Mouse (Mus musculus) liver, embryonic 16.5 days (tissue): Measurements from ENCODE around the gene Nrg3. TPM values are rescaled to one million over a fixed set of nuclear protein-coding genes. Genes with fewer than 3 reads are reported as not detected.

Source experiments
- ATAC-seq: fragments of 200-750 bp; cut with Nextera tagmentation; 2 replicates; pipeline ENCODE4 v1.8.0; 2017; ENCODE audit warnings: low read depth, mild to moderate bottlenecking, moderate number of reproducible peaks, moderate library complexity
- H3K27ac ChIP-seq: fragments of 300-500 bp; sonication (generic); 2 replicates; pipeline ENCODE4 v1.5.1; 2014; ENCODE audit warnings: mild to moderate bottlenecking, low read length
- H3K27me3 ChIP-seq: fragments of 300-500 bp; sonication (generic); 2 replicates; pipeline ENCODE4 v1.6.1; 2014; ENCODE audit warnings: low read depth, low read length, mixed read lengths; ENCODE audit not compliant: control insufficient read depth, insufficient read depth
- H3K36me3 ChIP-seq: fragments of 300-500 bp; sonication (generic); 2 replicates; pipeline ENCODE4 v1.6.1; 2014; ENCODE audit warnings: mild to moderate bottlenecking; ENCODE audit not compliant: control insufficient read depth, insufficient read depth
- H3K4me1 ChIP-seq: fragments of 300-500 bp; sonication (generic); 2 replicates; pipeline ENCODE4 v1.6.1; 2014; ENCODE audit warnings: low read depth, low read length, mixed read lengths; ENCODE audit not compliant: control insufficient read depth
- H3K4me2 ChIP-seq: fragments of 300-500 bp; sonication (generic); 2 replicates; pipeline ENCODE4 v1.6.1; 2014; ENCODE audit warnings: low read depth, low read length, mixed read lengths
- H3K4me3 ChIP-seq: fragments of 300-500 bp; sonication (generic); 2 replicates; pipeline ENCODE4 v1.5.1; 2014; ENCODE audit warnings: low read depth, mild to moderate bottlenecking, low read length
- H3K9ac ChIP-seq: fragments of 300-500 bp; sonication (generic); 2 replicates; pipeline ENCODE4 v1.6.1; 2014; ENCODE audit warnings: low read depth, low read length
- H3K9me3 ChIP-seq: fragments of 300-500 bp; sonication (generic); replicated peaks from 2 replicates; pipeline ENCODE4 v1.6.1; 2016; ENCODE audit warnings: low read length; ENCODE audit not compliant: control insufficient read depth
- WGBS: fragments of 180-500 bp; shearing (Covaris S2); extraction: QIAGEN DNeasy Blood & Tissue Kit; methylation state at CpG from one replicate; pipeline ENCODE4 v1.1.7; 2014; ENCODE audit not compliant: insufficient replicate concordance; 5-methylcytosine and 5-hydroxymethylcytosine counted together
- polyA plus RNA-seq: library from polyadenylated mRNA; unstranded; fragments of >200 nt; fragmentation: Nextera tagmentation; extraction: Ambion mirVana; gene quantifications from 2 replicates; pipeline ENCODE4 v1.2.1, GENCODE M21; 2015

Gene Nrg3
- polyA plus RNA-seq, 1 experiment from 2014 or later: not detected

DNA sequence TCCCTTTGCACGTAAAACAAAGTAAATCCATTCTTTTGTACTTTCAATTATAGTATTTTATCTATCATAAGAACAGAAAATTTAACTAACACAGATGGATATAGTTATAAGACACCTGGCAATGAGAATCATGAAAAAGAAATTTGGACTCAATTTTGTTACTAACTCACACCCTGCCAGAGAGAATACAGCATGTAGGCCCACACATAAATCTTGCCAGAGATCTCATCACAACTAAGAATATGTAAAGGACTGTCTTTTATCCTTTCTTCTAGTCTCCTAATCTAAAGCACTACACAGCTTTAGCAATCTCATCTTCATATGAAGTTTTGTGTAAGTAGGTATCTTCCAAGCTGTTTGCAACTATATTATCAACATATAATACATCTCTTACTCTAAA is 904.7 kb downstream of the Nrg3 start:
- Histone ChIP-seq H3K9me3 (no peaks in the 10 kb centered on the region), H3K27me3 (no peaks in the 10 kb centered on the region), H3K36me3 (no peaks in the 10 kb centered on the region), H3K4me2 (no peak overlapping the region), H3K9ac (no peak overlapping the region), H3K4me3 (no peak overlapping the region), H3K4me1 (no peaks in the 10 kb centered on the region), H3K27ac (no peak overlapping the region)
- no peak for ATAC-seq
- WGBS: 58% methylated on average over 1 of the region's 1 CpGs

DNA sequence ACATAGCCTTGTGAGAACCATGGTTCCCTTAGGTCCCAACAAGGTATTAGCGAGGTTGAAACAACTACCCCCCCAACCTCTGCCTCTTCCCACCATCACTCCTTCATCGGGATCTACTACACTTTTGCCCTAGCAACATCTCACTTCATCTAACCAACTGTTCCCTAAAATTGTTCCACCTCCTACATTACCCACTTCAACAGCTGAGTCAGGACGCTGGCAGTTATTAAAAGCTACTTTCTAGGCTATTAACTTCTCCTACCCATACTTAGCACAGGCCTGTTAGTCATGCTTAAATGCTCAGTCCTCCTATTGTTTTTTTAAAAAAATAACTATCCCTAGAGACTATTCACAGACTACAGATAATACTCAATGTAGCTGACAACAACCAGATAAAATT is 906.7 kb downstream of the Nrg3 start:
- no peak overlapping the region for H3K9ac ChIP-seq
- H3K4me2 ChIP-seq: no peak overlapping the region
- WGBS: 54% methylated on average over 3 of the region's 3 CpGs
- H3K4me3 ChIP-seq: no peak overlapping the region
- no peaks in the 10 kb centered on the region for H3K36me3 ChIP-seq
- ATAC-seq: no peak
- H3K27ac ChIP-seq: no peak overlapping the region
- H3K9me3 ChIP-seq: no peaks in the 10 kb centered on the region
- H3K4me1 ChIP-seq: no peaks in the 10 kb centered on the region
- no peaks in the 10 kb centered on the region for H3K27me3 ChIP-seq

DNA sequence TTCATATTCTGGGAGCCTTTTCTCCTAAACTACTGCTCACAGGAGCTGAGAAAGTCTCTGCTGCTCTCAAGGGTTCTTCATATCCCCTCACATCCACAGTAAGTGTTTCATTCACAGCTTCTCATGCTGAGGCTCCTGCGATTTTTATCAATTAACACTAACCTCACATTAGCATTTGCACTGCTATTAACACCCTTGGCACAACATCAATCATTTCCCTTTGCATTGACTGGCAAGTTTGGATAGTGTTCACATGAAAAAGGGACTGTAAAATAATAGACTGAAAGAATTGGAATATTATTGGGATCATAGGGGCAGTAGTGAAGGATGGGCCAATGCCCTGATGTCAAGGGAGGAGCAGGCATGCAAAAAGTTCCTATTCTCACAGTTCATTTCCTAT is 918.3 kb downstream of the Nrg3 start:
- ATAC-seq: no peak
- no peaks in the 10 kb centered on the region for H3K4me1 ChIP-seq
- H3K27me3 ChIP-seq: no peaks in the 10 kb centered on the region
- H3K9me3 ChIP-seq: no peaks in the 10 kb centered on the region
- H3K9ac ChIP-seq: no peak overlapping the region
- H3K36me3 ChIP-seq: no peaks in the 10 kb centered on the region
- H3K4me2 ChIP-seq: no peak overlapping the region
- WGBS: 47% methylated on average over 1 of the region's 1 CpGs
- no peak overlapping the region for H3K4me3 ChIP-seq
- no peak overlapping the region for H3K27ac ChIP-seq

DNA sequence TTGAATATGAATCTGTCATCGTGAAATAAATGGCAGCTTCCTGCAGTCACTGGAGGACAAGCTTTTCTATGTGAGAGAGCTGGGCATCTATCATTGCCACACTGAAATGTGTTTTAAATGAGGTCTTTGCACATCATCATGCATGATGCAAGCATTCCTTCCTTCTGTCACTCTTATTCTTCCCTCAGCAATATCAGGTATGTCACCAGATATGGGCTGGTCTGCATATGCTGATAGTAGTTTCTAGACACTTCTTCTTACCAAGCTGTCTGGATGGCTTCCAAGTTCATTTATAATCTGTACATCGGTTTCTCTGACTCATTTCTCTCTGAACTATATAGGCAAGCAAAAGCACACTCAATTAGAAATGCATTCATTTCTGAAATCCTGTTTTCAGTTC is 925.6 kb downstream of the Nrg3 start:
- WGBS: 44% methylated on average over 2 of the region's 2 CpGs
- Histone ChIP-seq H3K36me3 (no peaks in the 10 kb centered on the region), H3K4me1 (no peaks in the 10 kb centered on the region), H3K9me3 (no peaks in the 10 kb centered on the region), H3K4me3 (no peak overlapping the region), H3K9ac (no peak overlapping the region), H3K27me3 (no peaks in the 10 kb centered on the region), H3K4me2 (no peak overlapping the region), H3K27ac (no peak overlapping the region)
- no peak for ATAC-seq

DNA sequence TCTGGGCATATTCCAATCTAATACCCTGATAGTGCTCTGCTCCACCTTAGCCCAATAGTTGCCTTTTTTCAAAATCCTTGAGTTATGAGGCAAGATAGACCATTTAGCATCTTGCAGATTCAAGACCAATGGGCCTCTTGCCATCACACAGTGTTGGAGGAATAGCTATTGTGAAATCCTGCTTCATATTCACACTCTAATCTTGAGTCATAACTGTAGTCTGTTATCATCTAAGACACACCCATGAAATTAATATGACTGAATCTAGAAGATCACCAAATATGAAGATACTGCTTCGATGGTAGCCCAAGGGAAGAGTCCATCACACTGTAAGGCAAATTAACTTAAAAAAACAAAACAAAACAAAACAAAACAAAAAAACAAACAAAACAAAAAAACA is 937.7 kb downstream of the Nrg3 start:
- H3K4me3 ChIP-seq: no peak overlapping the region
- H3K9me3 ChIP-seq: no peaks in the 10 kb centered on the region
- no peak overlapping the region for H3K4me2 ChIP-seq
- no peak overlapping the region for H3K27ac ChIP-seq
- no peaks in the 10 kb centered on the region for H3K4me1 ChIP-seq
- WGBS: 52% methylated on average over 1 of the region's 1 CpGs
- H3K9ac ChIP-seq: no peak overlapping the region
- no peaks in the 10 kb centered on the region for H3K36me3 ChIP-seq
- ATAC-seq: no peak
- no peaks in the 10 kb centered on the region for H3K27me3 ChIP-seq

DNA sequence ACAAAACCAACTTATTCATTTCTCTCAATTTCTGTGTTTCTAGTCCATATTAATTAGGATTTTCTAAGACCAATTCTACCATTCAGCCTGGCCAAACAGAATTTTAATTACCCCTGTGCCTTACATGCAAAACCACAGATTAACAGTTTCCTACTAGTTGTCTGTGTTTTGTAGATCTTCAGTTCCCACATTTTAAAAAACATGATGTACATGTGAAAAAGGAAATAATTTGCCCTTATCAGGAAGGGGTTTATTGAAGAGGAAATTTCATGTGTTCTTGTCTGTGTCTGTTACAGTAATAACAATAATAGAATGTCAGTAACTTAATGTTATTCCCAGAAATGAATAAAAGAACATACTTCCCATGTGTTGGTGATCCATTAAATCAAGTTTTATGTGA is 939.4 kb downstream of the Nrg3 start:
- Histone ChIP-seq H3K27me3 (no peaks in the 10 kb centered on the region), H3K27ac (no peak overlapping the region)
- no peak for ATAC-seq

DNA sequence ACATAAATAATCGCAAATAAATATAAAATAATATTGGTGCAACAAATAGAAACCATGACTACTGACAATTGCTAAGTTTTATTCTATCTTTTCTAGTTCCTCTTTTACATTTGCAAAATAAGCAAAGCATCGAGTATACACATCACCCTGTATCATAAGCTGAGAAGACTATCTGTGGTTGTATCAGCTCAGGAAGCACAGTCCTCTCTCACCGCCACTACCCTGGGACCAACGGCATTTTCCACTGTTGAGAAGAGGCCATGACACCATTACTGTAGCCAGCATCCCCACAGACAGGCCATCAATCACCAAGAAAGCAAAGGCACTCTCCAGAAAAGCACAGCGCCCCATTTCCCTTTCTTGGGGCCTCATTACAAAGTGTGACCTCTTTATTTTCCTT is 956.7 kb downstream of the Nrg3 start:
- Histone ChIP-seq H3K9me3 (no peaks in the 10 kb centered on the region), H3K27me3 (no peaks in the 10 kb centered on the region), H3K9ac (no peak overlapping the region), H3K4me2 (no peak overlapping the region), H3K36me3 (no peaks in the 10 kb centered on the region), H3K4me3 (no peak overlapping the region), H3K27ac (no peak overlapping the region), H3K4me1 (no peaks in the 10 kb centered on the region)
- 48% methylated on average over 5 of the region's 5 CpGs for whole genome bisulfite sequencing
- no peak for ATAC-seq

More for the DNA sequence above, 939.4 kb downstream of the Nrg3 start:
- no peaks in the 10 kb centered on the region for H3K4me1 ChIP-seq
- no peaks in the 10 kb centered on the region for H3K9me3 ChIP-seq
- H3K9ac ChIP-seq: no peak overlapping the region
- H3K36me3 ChIP-seq: no peaks in the 10 kb centered on the region
- H3K4me2 ChIP-seq: no peak overlapping the region
- no peak overlapping the region for H3K4me3 ChIP-seq

DNA sequence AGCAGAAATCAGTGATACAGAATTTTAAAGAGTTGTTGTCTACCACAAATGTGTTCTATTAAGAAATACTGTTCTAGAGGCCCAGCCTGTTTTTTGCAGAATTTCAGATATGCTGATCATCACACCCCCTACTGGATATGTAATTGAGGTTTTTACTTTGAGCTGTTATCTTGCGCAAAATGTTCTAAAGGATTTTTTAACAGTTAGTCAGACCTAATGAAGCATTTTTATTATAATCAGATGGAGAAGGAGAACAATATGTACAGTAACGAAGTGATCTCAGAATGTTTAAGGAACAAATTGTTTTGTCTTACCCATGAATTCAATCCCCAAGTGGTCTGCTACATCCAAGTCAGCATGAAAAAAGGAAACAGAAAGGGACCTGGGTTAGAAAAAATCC is 963.9 kb downstream of the Nrg3 start:
- no peak overlapping the region for H3K4me2 ChIP-seq
- no peaks in the 10 kb centered on the region for H3K36me3 ChIP-seq
- no peak overlapping the region for H3K9ac ChIP-seq
- H3K27me3 ChIP-seq: no peaks in the 10 kb centered on the region
- H3K4me1 ChIP-seq: no peaks in the 10 kb centered on the region
- H3K4me3 ChIP-seq: no peak overlapping the region
- H3K27ac ChIP-seq: no peak overlapping the region
- WGBS: 78% methylated on average over 2 of the region's 2 CpGs
- H3K9me3 ChIP-seq: no peaks in the 10 kb centered on the region
- no peak for ATAC-seq

DNA sequence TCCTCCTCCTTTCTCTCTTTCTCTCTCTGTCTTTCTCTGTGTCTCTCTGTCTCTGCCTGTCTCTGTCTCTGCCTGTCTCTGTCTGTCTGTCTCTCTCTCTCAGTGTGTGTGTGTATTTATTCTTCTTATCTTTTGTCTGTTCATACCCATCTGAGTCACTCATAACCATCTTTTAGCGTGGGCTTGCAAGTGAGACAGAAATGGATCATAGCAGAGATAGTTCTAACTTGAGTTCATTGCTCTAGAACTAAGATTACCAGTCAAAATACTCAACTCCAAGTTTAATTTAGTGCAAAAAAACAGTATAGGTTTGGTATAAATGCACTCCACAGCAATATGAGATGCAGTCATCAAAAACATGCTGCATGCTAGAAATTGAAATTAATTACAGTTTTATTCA is 977.9 kb downstream of the Nrg3 start:
- Histone ChIP-seq H3K9ac (no peak overlapping the region), H3K27me3 (no peaks in the 10 kb centered on the region), H3K4me2 (no peak overlapping the region), H3K9me3 (no peaks in the 10 kb centered on the region), H3K36me3 (no peaks in the 10 kb centered on the region), H3K27ac (no peak overlapping the region), H3K4me1 (no peaks in the 10 kb centered on the region), H3K4me3 (no peak overlapping the region)
- no peak for ATAC-seq
- WGBS: 31% methylated on average over 1 of the region's 1 CpGs

DNA sequence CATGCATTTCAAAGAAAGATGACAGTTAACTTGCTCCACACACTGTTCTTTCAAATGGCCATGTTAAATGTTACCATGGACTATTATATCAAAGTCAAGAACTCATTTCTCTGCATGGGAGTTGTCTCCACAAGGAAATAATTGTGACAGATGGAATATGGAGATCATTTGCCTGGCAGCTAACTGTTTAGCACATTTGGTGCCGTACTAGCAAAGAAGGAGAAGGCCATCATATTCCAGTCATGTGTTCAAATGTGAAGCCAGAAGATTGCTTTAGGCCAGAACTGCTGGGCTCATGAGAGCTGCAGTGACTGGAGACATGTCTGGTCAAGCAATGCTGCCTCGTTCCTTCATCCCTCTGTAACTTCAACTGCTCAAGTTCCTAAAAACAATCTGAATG is 1025.8 kb downstream of the Nrg3 start:
- no peak overlapping the region for H3K4me3 ChIP-seq
- no peak overlapping the region for H3K4me2 ChIP-seq
- H3K27ac ChIP-seq: no peak overlapping the region
- H3K36me3 ChIP-seq: no peaks in the 10 kb centered on the region
- H3K27me3 ChIP-seq: no peaks in the 10 kb centered on the region
- no peak for ATAC-seq
- 64% methylated on average over 2 of the region's 2 CpGs for whole genome bisulfite sequencing
- H3K9ac ChIP-seq: no peak overlapping the region
- no peaks in the 10 kb centered on the region for H3K9me3 ChIP-seq
- H3K4me1 ChIP-seq: no peaks in the 10 kb centered on the region
